Mouse (Mus musculus) brain, adult 10 weeks (tissue): Measurements from ENCODE around the gene Gm3486. TPM values are rescaled to one million over a fixed set of nuclear protein-coding genes. Genes with fewer than 3 reads are reported as not detected.

Source experiments
- polyA plus RNA-seq: library from polyadenylated mRNA; stranded (reverse); fragments of 350-450 nt; fragmentation: Illumina TruSeq; extraction: RNeasy Lipid Tissue Mini Kit (QIAGEN cat#74804); gene quantifications from one replicate; pipeline ENCODE4 v1.2.3, GENCODE M21; 2015; ENCODE audit warnings: low read depth, low replicate concordance

Gm3486 gene
- not detected for polyA plus RNA-seq

GRCm38 (mm10) chr14:41489385-41489784 is at the start of gene Gm3486:
TSS of gene Gm3486 (minus strand) at chr14:41489485.

GRCm38 (mm10) chr14:41453418-41453817 is 35.9 kb downstream of the Gm3486 start, which contains the start of gene Gm7954:
TSS of gene Gm7954 (minus strand) at chr14:41453518.

Other genes with a start within 250 kb of the Gm3486 start
- not detected for gene Gm2832, start 210.7 kb downstream of the Gm3486 start, polyA plus RNA-seq
- gene Gm5798, start 140.9 kb downstream of the Gm3486 start, polyA plus RNA-seq = not detected
- not detected for gene Gm7945, start 103.1 kb downstream of the Gm3486 start, polyA plus RNA-seq
- gene Gm6482, start 81.2 kb downstream of the Gm3486 start, polyA plus RNA-seq = not detected
- not detected for gene Gm7954, start 36.0 kb downstream of the Gm3486 start, polyA plus RNA-seq
- not detected for gene Gm7970, start 66.1 kb upstream of the Gm3486 start, polyA plus RNA-seq
- not detected for gene 1700049E17Rik2, start 83.7 kb upstream of the Gm3486 start, polyA plus RNA-seq
- gene Gm3072, start 135.1 kb upstream of the Gm3486 start, polyA plus RNA-seq = not detected
- gene Gm3676, start 157.0 kb upstream of the Gm3486 start, polyA plus RNA-seq = not detected
- not detected for gene Gm8068, start 212.4 kb upstream of the Gm3486 start, polyA plus RNA-seq